Mouse (Mus musculus) small intestine, adult 10 weeks (tissue): ENCODE data around the gene Spata9. TPM values are rescaled to one million over a fixed set of nuclear protein-coding genes. Genes with fewer than 3 reads are reported as not detected.

Experiments used
- polyA plus RNA-seq: library from polyadenylated mRNA; stranded (reverse); fragments of 350-450 nt; fragmentation: Illumina TruSeq; extraction: RNeasy Lipid Tissue Mini Kit (QIAGEN cat#74804); gene quantifications from one replicate; pipeline ENCODE4 v1.2.3, GENCODE M21; 2014; ENCODE audit warnings: low replicate concordance

Spata9 gene
- polyA plus RNA-seq = not detected

DNA sequence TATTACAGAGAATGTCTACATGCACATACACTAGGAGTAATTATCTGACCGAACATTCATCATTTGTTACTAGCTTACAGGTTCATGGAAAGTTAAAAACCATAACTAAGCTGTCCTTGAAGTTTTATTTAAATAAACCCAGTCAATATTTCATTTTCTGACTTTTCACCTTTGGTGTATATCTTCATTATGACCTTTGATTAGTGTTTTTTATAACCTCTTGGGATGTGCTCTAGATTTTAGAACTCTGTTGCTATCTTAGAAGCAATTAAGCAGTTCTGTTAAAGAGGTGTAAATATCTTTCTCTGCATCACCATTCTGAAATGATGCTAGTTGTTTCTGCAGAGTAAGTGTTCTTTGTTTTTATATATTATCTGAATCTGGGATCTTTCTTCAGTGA is at the start of gene Spata9:
Gene Spata9 (plus strand): TSS at position 301 of the 400 bp plus-strand sequence.

DNA sequence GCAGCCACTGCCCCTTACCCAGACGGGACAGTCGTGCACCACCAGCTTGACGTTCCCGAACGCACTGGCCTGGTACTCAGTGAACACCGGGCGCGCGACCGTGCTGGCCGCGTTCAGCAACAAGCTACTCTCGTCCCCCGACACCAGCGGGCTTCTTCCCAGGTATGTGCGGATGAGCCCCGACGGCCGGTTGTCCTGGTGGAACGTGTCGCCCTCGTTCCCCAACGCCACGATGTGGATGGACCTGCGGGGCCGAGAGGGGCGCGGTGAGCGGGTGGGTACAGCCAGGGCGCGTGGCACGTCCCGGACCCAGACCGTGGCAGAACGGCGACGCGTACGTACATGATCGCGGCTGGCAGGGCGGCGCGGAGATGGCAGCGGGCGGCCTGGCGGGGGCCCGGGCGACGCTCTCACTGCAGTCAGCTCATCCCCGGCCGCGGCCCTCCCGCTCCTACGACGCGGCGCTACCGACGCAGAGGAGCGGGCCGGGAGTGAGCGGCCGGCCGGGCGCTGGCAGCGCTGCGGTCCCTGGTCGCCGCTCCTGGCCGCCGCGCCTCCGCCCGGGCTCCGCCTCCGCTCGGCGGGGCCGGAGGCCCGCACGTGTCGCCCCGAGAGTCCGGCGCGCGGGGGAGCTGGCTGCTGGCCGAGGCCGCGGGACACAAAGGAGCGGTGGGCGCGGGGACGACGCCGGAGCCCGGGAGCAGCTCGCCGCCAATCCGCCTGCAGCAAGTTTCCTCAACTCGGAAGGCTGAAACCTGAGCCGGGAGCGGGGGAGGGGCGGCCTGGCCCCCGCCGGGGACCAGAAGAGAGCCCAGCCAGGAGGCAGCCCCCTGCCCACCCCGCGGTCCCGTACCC is 23.5 kb upstream of the Spata9 start, which contains the start of gene Rhobtb3:
Gene Rhobtb3 (minus strand): TSS at position 737 of the 855 bp plus-strand sequence.

DNA sequence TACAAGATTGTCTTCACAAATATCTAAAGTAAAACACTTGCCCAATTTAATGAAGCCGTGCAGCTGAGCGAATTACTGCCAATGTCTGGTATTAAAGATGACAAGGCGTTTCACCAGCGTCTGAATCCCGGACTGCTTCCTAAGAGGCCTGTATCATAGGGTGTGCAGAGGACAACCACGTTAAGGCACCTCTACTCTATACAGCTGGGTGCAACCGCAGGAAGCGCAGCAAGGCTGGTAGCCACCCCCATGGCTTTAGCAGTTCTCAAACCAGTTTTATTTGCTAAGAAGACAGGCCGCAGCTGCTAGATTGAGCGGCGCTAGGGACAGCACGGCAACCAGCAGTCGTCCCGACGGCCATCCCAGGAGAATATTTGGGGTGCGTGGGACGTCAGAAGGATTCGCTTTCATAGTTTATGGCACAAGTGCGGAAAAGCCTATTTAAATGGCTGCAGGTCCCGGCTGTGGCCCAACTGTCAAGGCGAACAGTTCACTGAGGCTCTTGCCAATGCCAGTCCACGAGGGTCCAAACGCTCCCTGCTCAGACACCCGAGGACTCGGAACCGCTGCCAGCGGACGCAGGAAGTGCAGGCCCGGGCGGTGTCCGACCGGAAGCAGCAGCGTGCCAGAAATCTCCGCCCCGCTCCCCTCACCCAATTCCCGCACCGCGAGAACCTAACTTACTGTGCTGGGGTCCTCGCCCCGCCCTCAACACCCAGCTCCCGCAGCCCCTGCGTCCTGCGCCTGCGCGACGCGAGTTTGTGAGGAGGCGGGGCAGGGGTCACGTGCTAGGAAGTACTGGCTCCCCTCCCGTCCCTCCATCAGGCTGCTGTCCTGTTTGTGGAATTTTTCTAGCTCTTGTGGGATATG is 51.3 kb downstream of the Spata9 start, which contains the start of gene Rfesd:
Gene Rfesd (minus strand): TSS at position 746 of the 870 bp plus-strand sequence.

Other genes with a start within 250 kb of the Spata9 start
- 500 TPM for gene Glrx, start 127.3 kb upstream of the Spata9 start, polyA plus RNA-seq
- 71.4 TPM for gene Rhobtb3, start 23.2 kb upstream of the Spata9 start, polyA plus RNA-seq
- 104 TPM for gene Rfesd, start 51.6 kb downstream of the Spata9 start, polyA plus RNA-seq
- not detected for gene Gpr150, start 89.8 kb downstream of the Spata9 start, polyA plus RNA-seq
- gene Arsk, start 131.5 kb downstream of the Spata9 start, polyA plus RNA-seq = 21.8 TPM
- gene Ttc37, start 131.6 kb downstream of the Spata9 start, polyA plus RNA-seq = 16.9 TPM